Mouse (Mus musculus): ENCODE data around the gene Pde10a. TPM values are rescaled to one million over a fixed set of nuclear protein-coding genes. Genes with fewer than 3 reads are reported as not detected.

Pde10a gene
- total RNA-seq, 2 experiments from 2014 or later, result 1.7 to 7.8 TPM

- ATAC-seq (replicated peaks; ENCODE audit: low FRiP score, low TSS enrichment, poor library complexity, severe bottlenecking), result no peak
Observed at GRCm38 (mm10) chr17:8785908-8786307, 260.7 kb downstream of the Pde10a start.

- ATAC-seq (replicated peaks; ENCODE audit: low FRiP score, low TSS enrichment, poor library complexity, severe bottlenecking), result no peak
Observed at GRCm38 (mm10) chr17:8786484-8786883, 261.3 kb downstream of the Pde10a start.

- no peak for ATAC-seq (replicated peaks; ENCODE audit: low FRiP score, low TSS enrichment, poor library complexity, severe bottlenecking)
Observed at GRCm38 (mm10) chr17:8787762-8788161, 262.6 kb downstream of the Pde10a start.

- ATAC-seq (replicated peaks; ENCODE audit: low FRiP score, low TSS enrichment, poor library complexity, severe bottlenecking), result no peak
Observed at GRCm38 (mm10) chr17:8791561-8791960, 266.4 kb downstream of the Pde10a start.

GRCm38 (mm10) chr17:8792611-8793010 is 267.4 kb downstream of the Pde10a start:
- no peak for ATAC-seq (replicated peaks; ENCODE audit: low FRiP score, low TSS enrichment, poor library complexity, severe bottlenecking)

- peak; percentile 76 for ATAC-seq (replicated peaks; ENCODE audit: low FRiP score, low TSS enrichment, poor library complexity, severe bottlenecking)
Observed at GRCm38 (mm10) chr17:8797624-8798023, 272.5 kb downstream of the Pde10a start.

GRCm38 (mm10) chr17:8798531-8799295 is 273.5 kb downstream of the Pde10a start:
- no peak for ATAC-seq (replicated peaks; ENCODE audit: low FRiP score, low TSS enrichment, poor library complexity, severe bottlenecking)

GRCm38 (mm10) chr17:8799296-8799731 is 274.1 kb downstream of the Pde10a start:
- ATAC-seq (replicated peaks; ENCODE audit: low FRiP score, low TSS enrichment, poor library complexity, severe bottlenecking), result no peak

- ATAC-seq (replicated peaks; ENCODE audit: low FRiP score, low TSS enrichment, poor library complexity, severe bottlenecking), result no peak
Observed at GRCm38 (mm10) chr17:8799914-8800420, 274.8 kb downstream of the Pde10a start.

- 0 out of 2 replicates have a peak, but pooled peaks have one; percentile 16 for ATAC-seq (replicated peaks; ENCODE audit: low FRiP score, low TSS enrichment, poor library complexity, severe bottlenecking)
Observed at GRCm38 (mm10) chr17:8800478-8801082, 275.4 kb downstream of the Pde10a start.

GRCm38 (mm10) chr17:8801083-8801854 is 276.1 kb downstream of the Pde10a start:
- ATAC-seq (replicated peaks; ENCODE audit: low FRiP score, low TSS enrichment, poor library complexity, severe bottlenecking), result no peak

GRCm38 (mm10) chr17:8801855-8802104 is 276.6 kb downstream of the Pde10a start:
- no peak for ATAC-seq (replicated peaks; ENCODE audit: low FRiP score, low TSS enrichment, poor library complexity, severe bottlenecking)

- no peak for ATAC-seq (replicated peaks; ENCODE audit: low FRiP score, low TSS enrichment, poor library complexity, severe bottlenecking)
Observed at GRCm38 (mm10) chr17:8802161-8802888, 277.2 kb downstream of the Pde10a start.

GRCm38 (mm10) chr17:8802889-8803799 is 278.0 kb downstream of the Pde10a start:
- ATAC-seq (replicated peaks; ENCODE audit: low FRiP score, low TSS enrichment, poor library complexity, severe bottlenecking), result no peak

GRCm38 (mm10) chr17:8807345-8807744 is 282.2 kb downstream of the Pde10a start:
- peak; percentile 70 for ATAC-seq (replicated peaks; ENCODE audit: low FRiP score, low TSS enrichment, poor library complexity, severe bottlenecking)

GRCm38 (mm10) chr17:8809771-8810170 is 284.6 kb downstream of the Pde10a start:
- ATAC-seq (replicated peaks; ENCODE audit: low FRiP score, low TSS enrichment, poor library complexity, severe bottlenecking), result no peak

- ATAC-seq (replicated peaks; ENCODE audit: low FRiP score, low TSS enrichment, poor library complexity, severe bottlenecking), result no peak
Observed at GRCm38 (mm10) chr17:8810201-8810600, 285.0 kb downstream of the Pde10a start.

- peak; percentile 41; the same call in 1 of the 2 replicates for ATAC-seq (replicated peaks; ENCODE audit: low FRiP score, low TSS enrichment, poor library complexity, severe bottlenecking)
Observed at GRCm38 (mm10) chr17:8812228-8812865, 287.2 kb downstream of the Pde10a start.
